Mouse (Mus musculus) midbrain, embryonic 14.5 days (tissue): ENCODE results near the gene Gm42372. TPM values are rescaled to one million over a fixed set of nuclear protein-coding genes. Genes with fewer than 3 reads are reported as not detected.

Experiments
- ATAC-seq: fragments of 200-750 bp; cut with Nextera tagmentation; 2 replicates; pipeline ENCODE4 v1.8.0; 2017; ENCODE audit warnings: moderate number of reproducible peaks, moderate library complexity; ENCODE audit not compliant: low FRiP score, low TSS enrichment
- DNase-seq: peaks from one replicate; pipeline ENCODE4 v3.0.0-alpha.2; 2015
- H3K27ac ChIP-seq: fragments of 300-500 bp; sonication (generic); replicated peaks from 2 replicates; pipeline ENCODE4 v1.5.1; 2014; ENCODE audit warnings: mild to moderate bottlenecking, low read depth, low read length, moderate library complexity
- H3K27me3 ChIP-seq: fragments of 300-500 bp; sonication (generic); 2 replicates; pipeline ENCODE4 v1.6.1; 2014; ENCODE audit warnings: low read length, control low read depth, mixed read lengths; ENCODE audit not compliant: control insufficient read depth, insufficient read depth
- H3K36me3 ChIP-seq: fragments of 300-500 bp; sonication (generic); 2 replicates; pipeline ENCODE4 v1.6.1; 2014; ENCODE audit warnings: low read length, control low read depth; ENCODE audit not compliant: control insufficient read depth, insufficient read depth
- H3K4me1 ChIP-seq: fragments of 300-500 bp; sonication (generic); 2 replicates; pipeline ENCODE4 v1.6.1; 2014; ENCODE audit warnings: mild to moderate bottlenecking, antibody characterized with exemption, low read length, control low read depth; ENCODE audit not compliant: control insufficient read depth, insufficient read depth
- H3K4me2 ChIP-seq: fragments of 300-500 bp; sonication (generic); 2 replicates; pipeline ENCODE4 v1.6.1; 2014; ENCODE audit warnings: mild to moderate bottlenecking, low read length, moderate library complexity
- H3K4me3 ChIP-seq: fragments of 300-500 bp; sonication (generic); replicated peaks from 2 replicates; pipeline ENCODE4 v1.5.1; 2014; ENCODE audit warnings: low read depth, low read length
- H3K9ac ChIP-seq: fragments of 300-500 bp; sonication (generic); replicated peaks from 2 replicates; pipeline ENCODE4 v1.6.1; 2014; ENCODE audit warnings: mild to moderate bottlenecking, low read length, moderate library complexity
- H3K9me3 ChIP-seq: fragments of 300-500 bp; sonication (generic); 2 replicates; pipeline ENCODE4 v1.6.1; 2016; ENCODE audit warnings: low read length, control low read depth, mixed read lengths; ENCODE audit not compliant: control insufficient read depth
- WGBS: fragments of 180-500 bp; shearing (Covaris S2); extraction: QIAGEN DNeasy Blood & Tissue Kit; methylation state at CpG from one replicate; pipeline ENCODE4 v1.1.7; 2014; 5-methylcytosine and 5-hydroxymethylcytosine counted together
- polyA plus RNA-seq: library from polyadenylated mRNA; unstranded; fragments of >200 nt; fragmentation: Nextera tagmentation; extraction: Ambion mirVana; gene quantifications from 2 replicates; pipeline ENCODE4 v1.2.1, GENCODE M21; 2014

Gm42372 gene
- polyA plus RNA-seq, 1 experiment from 2014 or later, result 6.4 TPM

DNA sequence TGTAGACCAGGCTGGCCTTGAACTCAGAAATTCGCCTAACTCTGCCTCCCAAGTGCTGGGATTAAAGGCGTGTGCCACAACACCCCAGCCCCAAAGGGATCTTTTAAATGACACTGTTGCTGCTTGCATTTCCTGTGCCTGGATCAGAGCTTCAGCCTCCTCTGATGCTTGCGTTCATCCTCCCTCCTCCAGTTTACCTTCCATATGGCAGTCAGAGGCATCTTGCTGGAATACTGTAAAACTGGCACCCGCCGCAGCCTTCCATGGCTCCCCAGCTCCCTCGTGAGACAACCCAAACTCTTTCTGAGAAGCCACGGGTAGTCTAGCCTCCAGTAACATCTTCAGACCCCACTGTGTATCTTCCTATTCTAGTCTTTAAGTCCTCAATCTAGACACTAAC is 46.0 kb downstream of the Gm42372 start:
- Histone ChIP-seq H3K9me3 (no peaks in the 10 kb centered on the region), H3K27me3 (no peaks in the 10 kb centered on the region), H3K4me1 (peaks cover 9% of the 10 kb centered on the region), H3K36me3 (peaks cover 3% of the 10 kb centered on the region; the same call in 1 of the 2 replicates), H3K4me2 (no peak overlapping the region), H3K27ac (no peak overlapping the region), H3K9ac (no peak overlapping the region), H3K4me3 (no peak overlapping the region)
- no peak for ATAC-seq
- WGBS, result 79% methylated on average over 7 of the region's 7 CpGs
- DNase-seq, result no peak

- ATAC-seq (no peak), DNase-seq (no peak)
- 79% methylated on average over 7 of the region's 7 CpGs for WGBS
- H3K4me3 ChIP-seq, result no peak overlapping the region
- no peaks in the 10 kb centered on the region for H3K36me3 ChIP-seq
- H3K27ac ChIP-seq, result no peak overlapping the region
- no peak overlapping the region for H3K4me2 ChIP-seq
- no peak overlapping the region for H3K9ac ChIP-seq
- no peaks in the 10 kb centered on the region for H3K27me3 ChIP-seq
- H3K4me1 ChIP-seq, result peaks cover 9% of the 10 kb centered on the region
- H3K9me3 ChIP-seq, result no peaks in the 10 kb centered on the region
Observed at GRCm38 (mm10) chr7:17030239-17030638, 47.4 kb downstream of the Gm42372 start.

Other genes starting within 250 kb of the Gm42372 start
- 431 and 530 TPM in 2 replicates for gene Ap2s1, start 244.7 kb upstream of the Gm42372 start, polyA plus RNA-seq
- gene Slc1a5, start 201.7 kb upstream of the Gm42372 start, polyA plus RNA-seq, result 5.9 and 10.8 TPM in 2 replicates
- gene Strn4, start 167.2 kb upstream of the Gm42372 start, polyA plus RNA-seq, result 213 and 219 TPM in 2 replicates
- gene Fkrp, start 166.4 kb upstream of the Gm42372 start, polyA plus RNA-seq, result 38.5 and 48.7 TPM in 2 replicates
- gene Prkd2, start 140.2 kb upstream of the Gm42372 start, polyA plus RNA-seq, result 4.4 and 5.7 TPM in 2 replicates
- gene Dact3, start 107.8 kb upstream of the Gm42372 start, polyA plus RNA-seq, result 4.9 and 6.2 TPM in 2 replicates
- 11.7 and 17.2 TPM in 2 replicates for gene Gng8, start 91.3 kb upstream of the Gm42372 start, polyA plus RNA-seq
- 0.16 and 0.30 TPM in 2 replicates for gene Ptgir, start 76.6 kb upstream of the Gm42372 start, polyA plus RNA-seq
- 494 and 652 TPM in 2 replicates for gene Calm3, start 59.0 kb upstream of the Gm42372 start, polyA plus RNA-seq
- gene Pnmal2, start 38.4 kb upstream of the Gm42372 start, polyA plus RNA-seq, result 115 and 116 TPM in 2 replicates
- 60.8 and 69.8 TPM in 2 replicates for gene Pnmal1, start 23.4 kb upstream of the Gm42372 start, polyA plus RNA-seq
- 3.1 and 4.5 TPM in 2 replicates for gene Ccdc8, start 9.6 kb downstream of the Gm42372 start, polyA plus RNA-seq
- gene Ppp5c, start 44.8 kb downstream of the Gm42372 start, polyA plus RNA-seq, result 112 and 118 TPM in 2 replicates
- 1.5 and 4.6 TPM in 2 replicates for gene Hif3a, start 79.3 kb downstream of the Gm42372 start, polyA plus RNA-seq
- 4.3 and 4.9 TPM in 2 replicates for gene Psg16, start 91.0 kb downstream of the Gm42372 start, polyA plus RNA-seq
- gene Ceacam3, start 167.2 kb downstream of the Gm42372 start, polyA plus RNA-seq, result not detected in 2 replicates
- gene Psg29, start 220.4 kb downstream of the Gm42372 start, polyA plus RNA-seq, result 0.04 TPM in 1 of 2 replicates, not detected in the other